Mouse (Mus musculus): Measurements from ENCODE around the gene Med4. TPM values are rescaled to one million over a fixed set of nuclear protein-coding genes. Genes with fewer than 3 reads are reported as not detected.
A peak's percentile ranks its signal among the peaks of the same experiment; 100 is the strongest.

The Med4 gene
- polyA plus RNA-seq, 1 experiment from 2014 or later = 20.4 TPM

- Histone ChIP-seq H3K4me3 (ENCODE audit: low read depth, low read length) (no peak overlapping the region), H3K4me1 (ENCODE audit: insufficient read depth) (peaks cover 21% of the 10 kb centered on the region), H3K36me3 (replicated peaks; ENCODE audit: insufficient read depth, low read length) (no peaks in the 10 kb centered on the region), H3K9me3 (ENCODE audit: low read length) (no peaks in the 10 kb centered on the region), H3K27me3 (ENCODE audit: insufficient read depth, low read length) (no peaks in the 10 kb centered on the region), H3K27ac (ENCODE audit: low read depth) (no peak overlapping the region), H3K9ac (replicated peaks) (no peak overlapping the region), H3K4me2 (ENCODE audit: low read depth, low read length) (no peak overlapping the region)
- WGBS (ENCODE audit: insufficient replicate concordance) = 48% methylated on average over 8 of the region's 8 CpGs
- DNase-seq (no peak), ATAC-seq (no peak)
- no peak for TF ChIP-seq CTCF (IDR thresholded peaks at IDR 0.05; ENCODE audit: low read depth)
- no peak for TF ChIP-seq EP300 (IDR thresholded peaks at IDR 0.05; ENCODE audit: low read depth)
Measured at GRCm38 (mm10) chr14:73550732-73551131, 40.9 kb downstream of the Med4 start.

- Histone ChIP-seq H3K36me3 (replicated peaks; ENCODE audit: insufficient read depth, low read length) (no peaks in the 10 kb centered on the region; the same call in 1 of the 2 replicates), H3K9ac (replicated peaks) (no peak overlapping the region), H3K27me3 (ENCODE audit: insufficient read depth, low read length) (no peaks in the 10 kb centered on the region), H3K4me1 (ENCODE audit: insufficient read depth) (peaks cover 21% of the 10 kb centered on the region), H3K27ac (ENCODE audit: low read depth) (no peak overlapping the region), H3K4me2 (ENCODE audit: low read depth, low read length) (no peak overlapping the region), H3K9me3 (ENCODE audit: low read length) (no peaks in the 10 kb centered on the region), H3K4me3 (ENCODE audit: low read depth, low read length) (no peak overlapping the region)
- 77% methylated on average over 6 of the region's 6 CpGs for WGBS (ENCODE audit: insufficient replicate concordance)
- DNase-seq (no peak), ATAC-seq (no peak)
- TF ChIP-seq CTCF (IDR thresholded peaks at IDR 0.05; ENCODE audit: low read depth) = no peak
- no peak for TF ChIP-seq EP300 (IDR thresholded peaks at IDR 0.05; ENCODE audit: low read depth)
Measured at GRCm38 (mm10) chr14:73551164-73551563, 41.3 kb downstream of the Med4 start.

GRCm38 (mm10) chr14:73552341-73553121, 42.7 kb downstream of the Med4 start:
- Histone ChIP-seq H3K9ac (replicated peaks) (peak overlapping the region; percentile 91), H3K27me3 (ENCODE audit: insufficient read depth, low read length) (no peaks in the 10 kb centered on the region), H3K9me3 (ENCODE audit: low read length) (no peaks in the 10 kb centered on the region), H3K4me1 (ENCODE audit: insufficient read depth) (peaks cover 21% of the 10 kb centered on the region), H3K4me2 (ENCODE audit: low read depth, low read length) (peak overlapping the region; percentile 78), H3K4me3 (ENCODE audit: low read depth, low read length) (peak overlapping the region; percentile 92), H3K36me3 (replicated peaks; ENCODE audit: insufficient read depth, low read length) (no peaks in the 10 kb centered on the region; the same call in 1 of the 2 replicates), H3K27ac (ENCODE audit: low read depth) (peak overlapping the region; percentile 84)
- DNase-seq (peak; percentile 98), ATAC-seq (peak; percentile 96)
- 6% methylated on average over 57 of the region's 61 CpGs for whole genome bisulfite sequencing (ENCODE audit: insufficient replicate concordance)
- TF ChIP-seq EP300 (IDR thresholded peaks at IDR 0.05; ENCODE audit: low read depth) (no peak), CTCF (IDR thresholded peaks at IDR 0.05; ENCODE audit: low read depth) (peak; percentile 15; the same call in 1 of the 2 replicates)

GRCm38 (mm10) chr14:73553122-73553696, 43.4 kb downstream of the Med4 start:
- Histone ChIP-seq H3K4me1 (ENCODE audit: insufficient read depth) (peaks cover 21% of the 10 kb centered on the region), H3K36me3 (replicated peaks; ENCODE audit: insufficient read depth, low read length) (no peaks in the 10 kb centered on the region; the same call in 1 of the 2 replicates), H3K27ac (ENCODE audit: low read depth) (peak overlapping the region; percentile 84), H3K4me3 (ENCODE audit: low read depth, low read length) (peak overlapping the region; percentile 92), H3K9ac (replicated peaks) (peak overlapping the region; percentile 91), H3K4me2 (ENCODE audit: low read depth, low read length) (peak overlapping the region; percentile 78), H3K27me3 (ENCODE audit: insufficient read depth, low read length) (no peaks in the 10 kb centered on the region), H3K9me3 (ENCODE audit: low read length) (no peaks in the 10 kb centered on the region)
- ATAC-seq = peak; percentile 39; the same call in 1 of the 2 replicates
- DNase-seq = no peak
- WGBS (ENCODE audit: insufficient replicate concordance) = under 1% methylated on average over 10 of the region's 10 CpGs
- no peak for TF ChIP-seq EP300 (IDR thresholded peaks at IDR 0.05; ENCODE audit: low read depth)
- TF ChIP-seq CTCF (IDR thresholded peaks at IDR 0.05; ENCODE audit: low read depth) = no peak

Other genes starting within 250 kb of the Med4 start
- gene Rb1, start 184.2 kb upstream of the Med4 start, polyA plus RNA-seq (2015; fragmentation: Nextera tagmentation; extraction: Ambion mirVana) = 15.5 and 23.6 TPM in 2 replicates
- 961 and 1,004 TPM in 2 replicates for gene Itm2b, start 124.7 kb upstream of the Med4 start, polyA plus RNA-seq (2015; fragmentation: Nextera tagmentation; extraction: Ambion mirVana)
- 99.7 and 102 TPM in 2 replicates for gene Sucla2, start 15.3 kb downstream of the Med4 start, polyA plus RNA-seq (2015; fragmentation: Nextera tagmentation; extraction: Ambion mirVana)
- 1.6 and 1.9 TPM in 2 replicates for gene Nudt15, start 38.2 kb downstream of the Med4 start, polyA plus RNA-seq (2015; fragmentation: Nextera tagmentation; extraction: Ambion mirVana)
- not detected in 2 replicates for gene Gm21750, start 151.2 kb downstream of the Med4 start, polyA plus RNA-seq (2015; fragmentation: Nextera tagmentation; extraction: Ambion mirVana)

Measured in liver, postnatal 0 days (tissue).